Mouse (Mus musculus) urinary bladder, postnatal 4 days (tissue): ENCODE results near the gene Srd5a1.
"Not testable (repeated sequence)": the region's sequence is repeated elsewhere in the genome, so short reads cannot be mapped to it uniquely, and the experiment has no call there.

Experiments
- DNase-seq, 2 experiments: peaks; one replicate each; pipeline ENCODE4 v3.0.0; 2021 to 2022; ENCODE audit warnings: low spot score in 2 of 2

The Srd5a1 gene

DNA sequence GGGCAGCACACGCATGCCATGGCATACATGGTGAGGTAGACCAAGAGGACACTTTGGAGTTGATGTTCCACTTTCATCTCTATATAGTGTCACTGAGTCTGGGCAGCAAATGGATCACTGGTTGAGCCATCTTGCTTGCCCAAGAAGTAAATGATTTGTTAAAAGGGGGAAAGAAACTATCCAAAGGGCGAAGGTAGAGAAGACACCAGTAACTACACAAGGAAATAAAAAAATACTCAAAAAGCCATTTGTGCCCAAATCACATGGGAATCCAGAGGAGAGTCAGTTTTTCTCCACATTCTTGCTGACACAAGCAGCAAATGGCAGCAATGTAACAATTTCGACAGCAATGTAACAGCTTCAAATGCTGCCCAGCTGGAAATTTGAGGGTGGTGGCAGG lies 38.6 kb downstream of the Srd5a1 start:
- no peak for DNase-seq

DNA sequence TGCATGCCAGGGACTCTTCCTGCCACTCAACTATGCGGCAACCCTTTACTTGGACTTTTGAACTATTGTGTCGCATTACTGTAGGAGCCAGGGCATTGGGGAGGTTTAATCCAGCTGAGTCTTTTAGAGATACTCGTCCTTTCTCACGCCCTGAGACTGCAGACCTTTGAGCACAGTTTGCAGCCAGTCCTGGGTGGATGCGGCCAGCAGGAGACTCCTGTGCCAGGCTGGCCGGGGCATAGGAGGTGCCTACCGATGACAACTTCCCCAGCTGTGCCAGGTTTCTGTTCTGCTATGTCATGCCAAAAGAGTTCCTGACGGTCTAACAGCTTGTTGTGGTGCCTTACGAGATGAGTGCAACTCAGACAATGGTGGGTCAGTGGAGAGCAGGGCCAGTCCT lies 42.0 kb downstream of the Srd5a1 start:
- DNase-seq = no peak

DNA sequence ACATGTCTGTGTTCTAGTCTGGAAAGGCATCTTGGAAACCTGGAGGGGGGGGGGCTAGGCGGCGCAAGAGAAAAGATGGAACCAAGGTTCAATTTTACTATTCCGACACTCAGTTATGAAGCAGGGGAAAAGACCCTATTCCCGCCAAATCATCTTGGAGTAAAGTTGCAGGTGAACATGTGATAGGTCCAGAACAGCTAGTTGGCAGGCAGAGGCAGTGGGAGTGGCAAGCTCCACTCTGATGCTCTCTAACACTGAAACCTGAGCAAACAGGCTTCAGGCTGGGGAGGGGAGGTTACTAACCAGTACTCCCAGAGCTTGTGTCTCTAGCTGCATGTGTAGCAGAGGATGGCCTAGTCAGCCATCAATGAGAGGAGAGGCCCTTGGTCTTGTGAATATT lies 45.8 kb downstream of the Srd5a1 start:
- not testable (repeated sequence) for DNase-seq

DNA sequence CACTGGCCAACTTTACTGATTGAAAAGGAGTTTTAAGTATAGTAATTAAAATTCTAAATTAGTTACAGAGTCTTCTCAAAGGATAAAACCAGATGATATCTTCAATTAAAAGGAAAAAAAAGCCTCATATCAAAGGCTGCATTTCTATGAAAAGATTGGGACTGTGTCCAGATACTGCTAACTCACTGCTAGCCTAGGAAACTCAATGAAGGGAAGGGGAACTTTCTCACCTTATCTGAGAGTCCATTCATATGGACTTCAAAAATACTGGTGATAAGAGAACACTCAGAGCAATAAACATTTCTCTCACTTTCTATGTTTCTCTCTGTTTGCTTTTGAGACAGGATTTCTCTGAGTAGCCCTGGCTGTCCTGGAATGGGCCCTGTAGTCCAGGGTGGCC lies 46.7 kb downstream of the Srd5a1 start:
- DNase-seq = no peak

DNA sequence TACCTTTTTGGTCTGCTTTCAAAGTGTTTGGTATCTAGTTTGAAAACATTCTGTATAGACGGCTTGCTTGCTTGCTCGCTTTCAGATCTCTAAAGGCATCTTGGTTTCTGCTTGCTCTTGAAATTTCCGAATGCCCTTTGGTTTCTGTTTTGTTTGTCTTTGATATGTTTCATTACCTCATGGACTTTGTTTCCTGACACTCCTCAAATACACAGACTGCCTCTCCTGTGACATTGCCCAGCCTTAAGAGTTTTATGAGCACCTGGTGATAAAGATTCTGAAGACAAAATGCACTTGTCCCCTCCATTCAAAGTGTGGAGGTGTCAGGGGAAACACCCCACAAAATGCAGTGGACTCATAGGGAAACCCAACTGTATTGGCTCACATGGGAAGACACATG lies 47.3 kb downstream of the Srd5a1 start:
- DNase-seq = no peak

DNA sequence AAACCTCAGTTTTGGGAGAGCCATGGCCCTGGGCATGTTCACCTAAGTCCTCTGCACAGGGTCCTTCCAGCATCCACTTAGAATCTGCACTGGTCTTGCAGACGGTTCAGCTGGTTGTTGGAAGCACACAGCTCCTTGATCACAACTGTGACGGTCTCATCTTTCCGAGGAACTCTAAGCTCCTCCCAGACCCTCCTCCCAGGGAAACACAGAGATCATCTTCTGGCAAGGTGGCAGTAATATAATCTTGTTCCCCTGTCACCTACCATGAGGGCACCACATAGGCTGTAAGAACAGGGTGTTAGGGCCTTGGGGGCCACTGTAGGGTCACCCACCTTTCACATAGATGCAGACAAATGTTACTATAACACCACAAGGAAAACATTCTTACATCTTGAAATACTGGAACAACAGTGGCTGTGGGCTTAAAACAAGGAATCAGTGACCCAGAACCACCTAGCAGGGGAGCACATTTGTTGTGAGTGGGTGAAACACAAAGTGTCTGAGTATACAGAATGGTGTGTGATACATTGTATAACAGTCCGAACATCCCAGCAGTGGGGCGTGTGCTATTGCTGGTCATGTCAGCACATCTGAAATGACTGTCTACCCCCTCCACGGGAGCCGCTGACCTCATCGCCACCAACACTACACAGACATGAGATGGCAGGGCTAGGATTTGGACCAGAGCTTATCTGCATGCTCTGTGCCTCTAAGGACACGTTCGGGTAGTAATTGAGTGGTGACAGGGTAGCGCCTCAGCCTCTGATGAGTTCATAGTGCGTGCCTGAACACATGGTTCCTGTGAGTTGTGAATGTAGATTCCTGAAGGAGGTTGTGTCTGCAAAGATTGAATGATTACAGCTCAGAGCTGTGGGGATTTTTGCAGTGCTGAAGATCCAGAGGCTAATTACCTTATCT lies 48.3 kb downstream of the Srd5a1 start:
- no peak for DNase-seq

DNA sequence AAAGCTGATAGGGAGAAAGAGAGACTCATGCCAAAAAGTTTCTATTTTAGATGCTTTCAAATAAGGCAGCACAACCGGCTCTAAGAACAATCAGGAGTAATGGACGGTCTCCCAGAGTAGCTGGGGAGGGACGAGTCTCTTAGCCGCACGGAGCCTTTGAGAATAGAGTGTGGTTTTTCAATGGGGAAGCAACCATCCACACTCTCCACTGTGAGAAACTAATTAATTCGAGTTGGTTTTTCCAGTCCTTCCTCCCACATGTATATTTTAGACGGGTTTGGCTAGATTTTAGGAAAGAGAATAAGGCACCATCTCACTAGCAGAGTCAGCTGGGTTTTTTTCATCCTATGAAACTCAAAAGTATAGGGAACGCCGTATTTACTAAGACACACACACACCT lies 49.2 kb downstream of the Srd5a1 start:
- DNase-seq = no peak

DNA sequence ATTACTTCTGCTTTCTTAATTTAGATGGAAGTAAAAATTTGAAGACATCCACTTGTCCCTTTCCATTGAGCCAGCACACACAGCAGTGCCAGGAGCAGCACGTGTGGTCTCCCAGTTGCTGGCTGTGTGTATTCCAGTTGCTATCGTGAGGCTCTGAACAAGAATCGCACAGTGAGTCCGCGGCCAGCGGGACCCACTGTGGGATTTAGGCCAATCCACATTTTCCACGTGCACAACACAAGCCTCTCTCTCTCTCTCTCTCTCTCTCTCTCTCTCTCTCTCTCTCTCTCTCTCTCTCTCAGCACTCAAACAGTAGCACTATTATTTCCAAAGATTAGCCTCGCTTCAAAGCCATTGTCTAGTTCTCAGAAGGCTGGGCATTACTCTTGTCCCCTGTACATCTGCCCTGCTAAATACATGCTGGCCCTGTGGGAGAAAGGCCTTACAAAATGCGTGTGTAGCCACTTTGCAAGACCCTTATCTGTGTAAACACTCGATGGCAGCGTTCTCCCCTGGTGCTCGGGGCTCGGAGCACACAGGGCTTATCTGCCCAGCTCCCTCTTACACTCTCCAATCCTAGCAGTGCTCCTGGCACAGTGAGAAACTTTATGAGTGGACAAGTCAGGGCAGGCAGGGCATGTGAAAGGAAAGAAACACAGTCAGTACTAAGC lies 51.8 kb downstream of the Srd5a1 start:
- DNase-seq = no peak

DNA sequence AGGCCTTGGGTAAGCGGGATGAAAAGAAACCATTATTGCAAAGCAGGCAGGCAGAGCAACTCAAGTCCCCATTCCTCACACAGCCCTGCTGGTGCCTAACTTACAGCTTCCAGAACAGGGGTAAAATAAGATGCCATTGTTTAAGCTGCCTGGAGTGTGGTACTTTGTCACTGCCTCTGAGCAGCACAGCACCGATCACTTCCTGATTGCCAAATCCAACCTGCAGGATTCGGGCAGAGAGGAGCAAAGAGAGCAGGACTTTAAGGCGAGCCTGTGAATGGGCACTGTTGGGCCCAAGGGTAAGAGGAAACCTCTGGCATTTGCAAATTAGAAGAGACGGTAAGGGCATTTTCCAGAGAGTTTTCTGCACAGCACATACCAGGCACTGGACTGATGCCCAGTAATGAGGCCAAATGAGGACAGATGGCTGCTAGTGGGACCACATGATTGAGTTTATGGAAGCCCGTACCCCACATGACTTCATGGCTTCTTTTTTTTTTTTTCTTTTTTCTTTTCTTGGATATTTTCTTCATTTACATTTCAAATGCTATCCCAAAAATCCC lies 53.1 kb downstream of the Srd5a1 start:
- no peak for DNase-seq

DNA sequence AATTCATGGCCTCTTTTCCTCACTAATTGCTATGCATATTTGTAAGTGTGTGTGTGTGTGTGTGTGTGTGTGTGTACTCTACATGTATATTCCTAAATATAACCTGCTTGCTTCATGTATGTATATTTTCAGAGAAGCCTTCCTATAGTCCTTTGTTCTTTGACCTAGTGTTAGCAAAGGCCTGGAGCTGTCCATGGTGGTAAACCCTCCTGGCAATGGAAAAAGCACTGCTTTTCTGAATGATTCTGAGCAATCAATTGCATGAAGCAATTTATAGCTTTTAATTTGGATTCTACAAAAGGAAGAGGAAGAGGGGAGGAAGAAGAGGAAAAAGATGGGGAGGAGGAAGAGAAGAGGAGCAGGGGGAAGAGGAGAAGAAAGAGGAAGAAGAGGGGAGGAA lies 54.5 kb downstream of the Srd5a1 start:
- DNase-seq = no peak

DNA sequence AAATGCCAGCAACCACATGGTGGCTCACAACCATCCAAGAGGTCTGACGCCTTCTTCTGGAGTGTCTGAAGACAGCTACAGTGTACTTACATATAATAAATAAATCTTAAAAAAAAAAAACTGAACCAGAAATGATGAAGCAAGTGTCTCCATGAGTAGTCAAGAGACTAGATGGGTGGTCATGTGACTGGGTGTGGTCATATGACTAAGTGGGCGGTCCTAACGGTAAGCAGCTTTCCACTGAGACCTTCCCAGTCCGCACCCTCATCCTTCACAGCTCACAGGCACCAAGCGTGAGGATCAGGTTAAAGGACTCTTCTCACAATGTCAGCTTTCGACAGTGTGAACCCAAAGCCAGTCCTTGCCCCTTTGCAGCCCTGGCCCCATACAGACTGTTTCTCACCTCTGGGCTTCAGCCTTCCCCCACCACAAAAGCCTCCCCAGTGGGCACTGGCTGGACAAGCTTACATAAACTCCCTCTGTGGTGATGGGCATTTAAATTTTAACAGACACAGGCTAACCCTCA lies 55.2 kb downstream of the Srd5a1 start:
- no peak for DNase-seq

DNA sequence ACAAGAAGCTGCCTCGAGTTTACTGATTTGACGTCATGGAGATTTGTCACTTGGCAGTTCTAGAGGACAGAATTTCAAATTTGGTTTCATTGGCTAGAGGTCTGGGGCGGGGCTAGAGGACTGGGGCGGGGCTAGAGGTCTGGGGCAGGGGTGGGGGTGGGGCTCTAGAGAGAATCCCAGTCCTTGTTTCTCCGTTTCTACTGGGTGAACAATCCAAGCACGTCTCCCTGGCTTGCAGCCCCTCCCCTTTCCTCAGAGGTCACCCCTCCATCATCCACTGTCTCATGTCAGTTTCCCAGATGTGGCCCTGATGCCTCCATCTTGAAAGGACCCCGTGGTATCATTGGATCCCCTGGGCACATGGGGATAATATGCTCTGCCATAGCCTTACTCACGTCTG lies 56.2 kb downstream of the Srd5a1 start:
- no peak for DNase-seq

DNA sequence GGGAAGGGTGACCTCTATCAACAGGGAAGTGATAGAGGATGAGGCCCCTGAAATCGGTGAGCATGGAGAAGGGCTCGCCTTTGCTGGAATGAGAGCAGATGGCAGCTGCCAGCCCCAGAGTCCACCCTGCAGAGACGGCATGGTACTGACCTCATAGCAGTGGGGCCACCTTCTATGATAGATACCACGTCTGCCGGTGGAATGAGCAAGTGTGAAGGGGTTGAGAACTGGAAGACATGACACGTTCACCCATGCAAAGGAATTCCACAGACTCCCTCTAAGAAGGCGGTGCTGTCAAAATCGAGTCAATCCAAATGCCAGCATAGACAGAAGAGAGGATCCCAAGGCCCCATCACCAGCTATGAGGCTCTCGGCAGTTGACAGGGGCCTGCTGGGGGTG lies 57.0 kb downstream of the Srd5a1 start:
- no peak for DNase-seq

DNA sequence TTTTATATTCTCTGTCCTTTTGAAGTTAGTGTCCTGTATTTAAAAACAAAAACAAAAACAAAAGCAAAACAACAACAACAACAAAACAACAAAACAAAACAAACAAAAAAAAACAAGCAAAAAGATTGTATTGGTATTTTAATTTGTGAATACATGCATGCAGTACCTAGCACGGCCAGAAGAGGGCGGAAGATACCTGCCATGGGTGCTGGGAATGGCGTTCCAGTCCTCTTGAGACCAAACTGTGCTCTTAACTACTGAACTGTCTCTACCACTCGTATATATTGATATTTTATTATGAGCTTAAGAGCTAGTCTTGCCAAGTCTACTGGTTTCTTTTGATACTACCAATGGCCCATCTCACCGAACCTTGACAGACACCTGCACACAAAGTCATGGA lies 58.2 kb downstream of the Srd5a1 start:
- DNase-seq = no peak

DNA sequence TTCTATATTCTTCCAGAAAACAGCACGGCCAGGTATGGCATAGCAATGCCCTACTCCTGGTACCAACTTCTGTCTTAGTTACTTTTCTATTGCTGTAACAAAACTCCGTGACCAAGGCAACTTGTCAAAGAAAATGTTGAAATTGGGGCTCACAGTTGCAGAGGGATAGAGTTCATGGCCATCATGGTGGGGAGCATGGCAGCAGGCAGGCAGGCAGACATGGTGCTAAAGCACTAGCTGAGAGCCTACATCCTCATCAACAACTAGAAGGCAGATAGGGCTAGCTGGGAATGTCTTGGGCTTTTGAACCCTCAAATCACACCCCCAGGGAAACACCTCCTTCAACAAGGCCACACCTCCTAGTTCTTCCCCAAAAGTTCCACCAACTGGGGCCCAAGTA lies 60.4 kb downstream of the Srd5a1 start:
- no peak for DNase-seq

DNA sequence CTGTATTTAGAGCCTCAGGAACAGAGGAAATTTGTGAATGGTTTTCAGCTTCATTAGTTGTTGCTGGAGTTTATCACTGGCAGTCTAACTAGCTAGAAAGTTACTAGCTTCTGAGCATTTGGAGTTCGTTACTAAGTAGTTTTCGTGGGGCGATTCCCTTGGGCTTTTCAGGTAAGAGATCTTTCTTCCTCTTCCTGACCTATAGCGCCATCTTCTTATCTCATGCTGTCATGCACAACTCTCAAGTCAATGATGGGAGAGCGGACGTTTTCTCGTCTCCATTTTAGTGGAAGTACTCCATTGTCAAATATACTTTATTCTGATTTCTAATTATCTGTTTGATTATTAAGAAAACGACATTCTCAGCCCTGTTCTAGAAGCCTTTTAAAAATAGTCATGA lies 61.3 kb downstream of the Srd5a1 start:
- DNase-seq = no peak

DNA sequence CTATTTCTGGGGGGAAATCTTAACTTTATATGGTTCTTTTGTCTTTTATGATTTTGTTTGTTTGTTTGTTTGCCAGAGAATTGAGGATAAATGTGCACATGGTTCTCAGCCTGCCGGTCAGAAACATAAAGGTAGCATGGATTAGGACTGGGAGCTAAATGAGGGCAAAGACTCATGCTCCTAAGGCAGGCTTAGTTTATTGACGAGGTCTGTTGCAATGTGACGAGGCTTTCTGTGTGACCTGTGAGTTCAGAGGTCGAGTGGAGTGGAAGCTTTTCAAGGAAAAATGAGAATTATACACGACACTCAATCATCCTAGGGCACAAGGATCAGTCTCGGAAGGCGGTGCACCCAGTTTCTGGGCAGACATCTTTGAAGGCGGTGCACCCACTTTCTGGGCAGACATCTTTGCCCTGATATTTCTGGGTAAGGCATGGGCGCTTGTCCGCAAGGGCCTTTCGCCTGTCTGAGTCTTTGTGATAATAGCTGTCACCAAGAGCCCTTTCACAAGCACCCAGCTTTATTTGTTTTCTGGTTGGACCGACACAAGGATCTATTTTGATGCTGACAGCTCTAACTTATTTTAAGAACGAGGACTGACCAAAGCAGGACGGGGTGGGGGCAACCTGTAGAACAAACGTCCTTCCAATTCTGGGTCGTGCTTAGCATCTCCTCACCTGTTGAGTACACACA lies 63.6 kb downstream of the Srd5a1 start:
- DNase-seq = no peak

DNA sequence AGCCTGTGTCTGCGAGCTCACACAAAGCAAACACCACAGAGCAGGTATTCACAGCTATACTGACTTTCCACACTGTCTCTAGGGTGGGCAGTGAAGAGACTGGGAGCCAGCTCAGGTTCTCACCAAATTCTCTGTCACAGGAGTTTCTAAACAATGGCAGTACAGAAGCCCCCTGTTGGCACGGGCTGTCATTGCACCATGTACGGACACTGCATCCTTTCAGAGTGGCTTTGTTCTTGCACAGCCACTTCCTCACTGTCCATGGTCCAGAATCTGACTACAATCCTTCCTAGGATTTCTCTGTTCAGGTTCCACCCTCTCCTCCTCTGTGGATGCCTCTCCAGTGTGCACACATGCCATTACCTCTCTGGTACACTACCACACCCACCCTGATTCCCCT lies 66.2 kb downstream of the Srd5a1 start:
- DNase-seq = no peak

DNA sequence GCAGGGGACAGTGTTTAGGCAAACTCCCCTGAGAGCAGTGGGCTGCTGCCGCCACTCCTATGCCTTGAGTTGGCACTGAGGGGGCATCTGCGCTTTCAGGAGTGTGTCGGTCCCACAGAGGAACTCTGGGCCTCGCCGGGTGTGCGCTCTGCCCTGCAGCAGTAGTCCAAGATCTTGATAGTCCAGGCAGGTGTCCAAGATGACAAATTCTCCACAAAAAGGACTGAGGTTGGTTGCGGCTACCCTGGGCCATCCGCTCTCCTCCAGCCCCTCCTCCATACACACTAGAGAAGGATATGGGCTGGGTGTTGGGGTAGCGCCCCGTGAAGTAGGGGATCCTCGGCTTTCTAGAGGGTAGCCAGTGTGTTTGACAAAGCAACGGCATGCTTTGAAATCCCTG lies 67.6 kb downstream of the Srd5a1 start:
- no peak for DNase-seq

DNA sequence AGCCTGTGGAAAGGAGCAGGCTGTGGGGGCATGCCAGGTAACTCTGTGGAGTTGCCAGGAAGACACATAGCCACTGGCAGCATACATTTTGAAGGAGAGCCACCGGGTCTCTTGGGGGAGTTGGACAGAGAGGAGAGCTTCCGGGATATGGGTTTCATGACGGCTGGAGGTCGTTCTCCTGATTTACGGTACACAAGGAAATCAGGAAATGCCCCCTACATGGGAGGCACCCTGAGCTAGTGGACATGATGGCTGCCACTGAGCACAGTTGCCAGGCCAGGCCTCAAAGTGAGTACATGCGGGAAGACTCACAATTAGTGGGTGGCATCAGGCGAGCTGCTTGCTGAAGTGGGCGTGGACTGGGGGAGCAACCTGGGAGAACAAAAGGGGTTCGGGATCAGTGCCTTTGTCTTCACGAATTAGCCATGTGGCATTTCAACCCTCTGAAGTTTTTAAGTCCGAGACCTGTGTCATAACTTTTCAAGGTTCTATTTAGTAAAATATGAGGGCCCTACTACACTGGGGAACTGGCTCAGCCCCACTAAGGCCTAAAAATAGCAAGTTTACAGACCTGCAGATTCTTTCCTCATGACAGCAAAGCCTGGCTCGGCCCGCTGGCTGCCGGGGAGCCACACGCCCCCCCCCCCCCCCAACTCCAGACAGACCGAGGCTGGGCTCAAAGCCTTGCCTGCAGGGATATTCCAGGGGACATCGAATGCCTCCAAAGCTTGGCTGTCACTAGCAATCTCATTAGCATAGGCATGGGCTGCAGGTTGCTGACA lies 68.5 kb downstream of the Srd5a1 start:
- DNase-seq = no peak

DNA sequence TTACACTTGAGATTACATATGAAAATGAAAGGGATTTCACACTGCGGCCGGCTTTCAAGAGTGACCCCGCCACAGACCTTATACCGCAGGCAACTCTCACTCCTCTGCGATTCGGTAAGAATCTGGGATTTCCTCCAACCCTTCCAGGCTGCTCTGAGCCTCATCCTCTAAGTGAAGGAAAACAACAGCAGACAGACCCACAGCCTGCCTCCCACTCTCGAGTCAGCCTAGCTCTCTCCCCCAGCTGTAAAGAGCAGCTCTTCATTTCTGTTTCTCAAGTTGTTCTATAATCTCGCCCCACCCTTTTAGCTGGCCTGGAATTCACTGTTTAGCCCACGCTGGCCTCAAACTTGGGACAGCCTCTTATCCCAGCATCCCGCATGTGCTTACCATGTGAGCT lies 69.5 kb downstream of the Srd5a1 start:
- no peak for DNase-seq
